Comparison of ENCODE assay signal across 10 mouse cellular contexts in the genomic region with DNA sequence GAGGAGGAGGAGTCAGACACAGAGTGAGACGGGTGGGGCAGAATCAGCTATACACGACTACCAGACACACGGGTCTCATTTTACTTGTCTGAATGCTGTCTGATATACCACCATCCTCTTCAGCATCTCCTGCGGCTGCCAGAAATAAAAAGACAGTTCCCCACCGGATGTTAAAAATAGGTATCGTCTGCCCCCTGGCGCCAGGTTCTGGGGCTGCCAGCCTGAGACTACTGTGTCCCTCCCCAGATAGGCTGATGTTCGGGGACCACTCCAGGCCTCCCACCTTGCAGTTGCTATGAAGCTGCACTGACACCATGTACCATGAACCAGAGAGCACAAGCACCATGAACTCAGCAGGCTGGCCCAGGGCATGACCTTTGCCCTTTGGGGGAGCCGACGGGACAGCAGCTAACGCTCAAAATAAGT. TPM values are rescaled to one million over a fixed set of nuclear protein-coding genes. Genes with fewer than 3 reads are reported as not detected.
A peak's percentile ranks its signal among the peaks of the same experiment; 100 is the strongest.
DNase-seq lines count a peak whose midpoint lies in the region; ATAC-seq and TF ChIP-seq lines count a peak whose summit lies in the region.
"Had no signal": no experiment of that assay in that cellular context is flagged by ENCODE, and none has a peak within 500 bp of the region (broad histone marks: within the 10 kb centered on the region; RNA-seq: fewer than 3 reads in every experiment).

No protein-coding gene starts in this region.

- no peak for TF ChIP-seq POLR2A in CH12.LX (IDR thresholded peaks at IDR 0.05; ENCODE audit: low read depth, low read length)

- no peak overlapping the region for H3K4me2 ChIP-seq in CH12.LX (ENCODE audit: insufficient read depth, low read depth, poor library complexity, severe bottlenecking)
- no peak overlapping the region for H3K4me2 ChIP-seq in midbrain, embryonic 13.5 days (replicated peaks)
- H3K4me2 ChIP-seq: heart, embryonic 13.5 days had no signal

- peaks cover 95% of the 10 kb centered on the region for H3K27me3 ChIP-seq in CH12.LX (replicated peaks)
- H3K27me3 ChIP-seq in midbrain, embryonic 13.5 days: no peaks in the 10 kb centered on the region

- H3K9ac ChIP-seq in CH12.LX (ENCODE audit: insufficient read depth, low read depth): no peak overlapping the region
- no peak overlapping the region for H3K9ac ChIP-seq in midbrain, embryonic 13.5 days (replicated peaks)
- H3K9ac ChIP-seq: heart, embryonic 13.5 days had no signal

- WGBS in midbrain, embryonic 13.5 days: 41% methylated on average over 11 of the region's 11 CpGs

- peaks cover 4 to 8% of the 10 kb centered on the region in 2 experiments; a peak in 2 of 4 replicates for H3K4me1 ChIP-seq in CH12.LX (ENCODE audit: control insufficient read depth in 1 of 2, insufficient read depth in 2 of 2)
- peaks cover 16% of the 10 kb centered on the region; the same call in 1 of the 2 replicates for H3K4me1 ChIP-seq in midbrain, embryonic 13.5 days (replicated peaks)

- peak; percentile 31 to 57 for DNase-seq in heart, postnatal 14 days
- no peak for DNase-seq in heart, postnatal 25 days (ENCODE audit: low spot score)
- DNase-seq in CH12.LX (ENCODE audit: extremely low read depth): peak; percentile 41
- DNase-seq in cerebellum, adult 9-10 months: peak; percentile 77
- peak; percentile 13 to 76 for DNase-seq in frontal cortex, adult 2 months (ENCODE audit: extremely low spot score in 1 of 2, low spot score in 1 of 2)
- peak; percentile 76 to 82 for DNase-seq in layer of hippocampus, postnatal 10 days (ENCODE audit: low spot score in 2 of 2)
- peak; percentile 69 for DNase-seq in thymus, postnatal 14 days

- no peaks in the 10 kb centered on the region for H3K9me3 ChIP-seq in CH12.LX (replicated peaks; ENCODE audit: low read length)
- H3K9me3 ChIP-seq in midbrain, embryonic 13.5 days: no peaks in the 10 kb centered on the region
- H3K9me3 ChIP-seq: heart, embryonic 13.5 days had no signal

- in situ Hi-C loops in CH12.LX (cut with MboI; ENCODE audit: low pct_ligation_motif_present, low pct_unique_long_range_greater_than_20kb, low sequenced_read_pairs): loop anchor here (5.0 kb wide), 1 partner anchor 107 kb away; no protein-coding TSS in a partner anchor

- no peak for TF ChIP-seq EP300 in CH12.LX (IDR thresholded peaks at IDR 0.05; ENCODE audit: low read length)

- peak in 1 of 2 experiments; percentile 78; a peak in 2 of 4 replicates for TF ChIP-seq CTCF in CH12.LX (conservative IDR thresholded peaks at IDR 0.05 in 1 of 2, IDR thresholded peaks at IDR 0.05 in 1 of 2; ENCODE audit: low read depth in 2 of 2, low read length in 2 of 2)

- H3K36me3 ChIP-seq in CH12.LX (replicated peaks in 1 of 2; ENCODE audit: control insufficient read depth in 1 of 2, insufficient read depth in 1 of 2, low read length in 1 of 2): no peaks in the 10 kb centered on the region
- H3K36me3 ChIP-seq in midbrain, embryonic 13.5 days: no peaks in the 10 kb centered on the region
- H3K36me3 ChIP-seq: heart, embryonic 13.5 days had no signal

- H3K27ac ChIP-seq in CH12.LX (ENCODE audit: insufficient read depth, low read depth): no peak overlapping the region
- H3K27ac ChIP-seq in midbrain, embryonic 13.5 days: no peak overlapping the region
- H3K27ac ChIP-seq: heart, embryonic 13.5 days had no signal

- intact Hi-C loops in heart, postnatal 14 days (cut with DNase I): loop anchor here (1.0 kb wide), 1 partner anchor 108 kb away; no protein-coding TSS in a partner anchor
- intact Hi-C loops in heart, postnatal 25 days (cut with DNase I): loop anchor here (5.0 kb wide), 1 partner anchor 107 kb away; no protein-coding TSS in a partner anchor

- dilution Hi-C loops in CH12.LX (cut with MboI; ENCODE audit: extremely low pct_ligation_motif_present, extremely low pct_unique_long_range_greater_than_20kb, low sequenced_read_pairs): no loop called here

- 0 out of 2 replicates have a peak, but pooled peaks have one; percentile 27 for ATAC-seq in midbrain, embryonic 13.5 days

- H3K4me3 ChIP-seq in CH12.LX (replicated peaks in 1 of 3; ENCODE audit: low read depth in 2 of 3, low read length in 2 of 3, poor library complexity in 1 of 3): no peak overlapping the region
- H3K4me3 ChIP-seq in midbrain, embryonic 13.5 days (replicated peaks): no peak overlapping the region
- H3K4me3 ChIP-seq: heart, embryonic 13.5 days had no signal

- peak; percentile 75 for TF ChIP-seq RAD21 in CH12.LX (IDR thresholded peaks at IDR 0.05; ENCODE audit: low read depth, low read length)

- no peaks in the 10 kb centered on the region for H3K79me2 ChIP-seq in CH12.LX (replicated peaks; ENCODE audit: control insufficient read depth, extremely low read depth, insufficient read depth, poor library complexity, severe bottlenecking)

TF ChIP-seq in CH12.LX, 34 proteins besides CTCF, POLR2A, EP300 and RAD21:
- TF ChIP-seq POLR2AphosphoS2 (IDR thresholded peaks at IDR 0.05; ENCODE audit: low read depth, low read length) (no peak), GABPA (IDR thresholded peaks at IDR 0.05; ENCODE audit: insufficient replicate concordance, low read depth, low read length) (no peak), RCOR1 (conservative IDR thresholded peaks at IDR 0.05; ENCODE audit: low read depth, low read length) (no peak), SMC3 (IDR thresholded peaks at IDR 0.05; ENCODE audit: low read depth, low read length) (peak; percentile 80), MEF2A (IDR thresholded peaks at IDR 0.05; ENCODE audit: borderline replicate concordance, low read depth, low read length) (0 out of 2 replicates have a peak, but pooled peaks have one; percentile 17)
TF ChIP-seq in CH12.LX: peak in this region for 2.

RNA-seq across cellular contexts. Expression of a gene that starts 24.2 kb away (rescaled TPM):
- total RNA-seq in heart, postnatal 14 days (2021): 10 to 100 TPM; 53.4 to 61.5 TPM
- 10 to 100 TPM; 52.4 to 54.4 TPM for total RNA-seq in heart, postnatal 25 days (2021)
- total RNA-seq in CH12.LX (2012; rRNA removed): not detected in 2 replicates
- total RNA-seq in CH12.LX (2014; rRNA removed): not detected in 2 replicates
- polyA plus RNA-seq in CH12.LX (2012; ENCODE audit: insufficient read length, low read depth): not detected in 2 replicates
- polyA plus RNA-seq in frontal cortex, adult 2 months (2012; rRNA removed): 17.7 and 17.8 TPM in 2 replicates
- total RNA-seq in layer of hippocampus, postnatal 10 days (2021): 10 to 100 TPM; 41.9 to 42.6 TPM
- 2.3 and 3.2 TPM in 2 replicates for polyA plus RNA-seq in midbrain, embryonic 13.5 days (2015; fragmentation: Nextera tagmentation; extraction: Ambion mirVana)
- total RNA-seq: MEL had no signal

RNA-seq across cellular contexts. Expression of a gene that starts 34.2 kb away (rescaled TPM):
- 10 to 100 TPM; 10.7 to 12.8 TPM for total RNA-seq in heart, postnatal 14 days (2021)
- 1 to 10 TPM; 7.4 to 8.6 TPM for total RNA-seq in heart, postnatal 25 days (2021)
- total RNA-seq in CH12.LX (2012; rRNA removed) (not detected in 2 replicates), CH12.LX (2014; rRNA removed) (not detected in 2 replicates)
- not detected in 2 replicates for polyA plus RNA-seq in CH12.LX (2012; ENCODE audit: insufficient read length, low read depth)
- polyA plus RNA-seq in frontal cortex, adult 2 months (2012; rRNA removed): 0.12 and 0.23 TPM in 2 replicates
- total RNA-seq in layer of hippocampus, postnatal 10 days (2021): under 1 TPM in 1 of 2 experiments, not detected in 1; 0.21 TPM
- polyA plus RNA-seq in midbrain, embryonic 13.5 days (2015; fragmentation: Nextera tagmentation; extraction: Ambion mirVana): 1.8 and 2.2 TPM in 2 replicates
- total RNA-seq: MEL had no signal

RNA-seq across cellular contexts. Expression of a gene that starts 36.7 kb away (rescaled TPM):
- total RNA-seq in heart, postnatal 14 days (2021): not detected
- not detected for total RNA-seq in heart, postnatal 25 days (2021)
- total RNA-seq in CH12.LX (2012; rRNA removed): under 0.01 and 0.04 TPM in 2 replicates
- not detected in 2 replicates for total RNA-seq in CH12.LX (2014; rRNA removed)
- polyA plus RNA-seq in CH12.LX (2012; ENCODE audit: insufficient read length, low read depth): not detected in 2 replicates
- polyA plus RNA-seq in frontal cortex, adult 2 months (2012; rRNA removed): 0.08 and 0.23 TPM in 2 replicates
- total RNA-seq in layer of hippocampus, postnatal 10 days (2021): under 1 TPM; 0.07 TPM
- polyA plus RNA-seq in midbrain, embryonic 13.5 days (2015; fragmentation: Nextera tagmentation; extraction: Ambion mirVana): 0.09 TPM in 1 of 2 replicates, not detected in the other
- total RNA-seq: MEL had no signal

Comparison
In these comparisons a context has a peak if more than half of its experiments do, and no peak if none do; other contexts are left out.
1. RNA of a gene that starts 24.2 kb away (total RNA-seq): 53.4 to 61.5 TPM in heart, postnatal 14 days, 52.4 to 54.4 TPM in heart, postnatal 25 days and 41.9 to 42.6 TPM in layer of hippocampus, postnatal 10 days; not detected in CH12.LX; every median in the first group is over 10 times any median in the second.
2. RNA of a gene that starts 34.2 kb away (total RNA-seq): 10.7 to 12.8 TPM in heart, postnatal 14 days and 7.4 to 8.6 TPM in heart, postnatal 25 days; 0.21 TPM in layer of hippocampus, postnatal 10 days and not detected in CH12.LX; every median in the first group is over 4 times any median in the second.